Mouse (Mus musculus) adrenal gland, adult 2 months (tissue): ENCODE measurements at regions not wholly inside any gene's neighbourhood (a gene's known extent, or its start where the extent isn't known, plus 50 kb on each side); places are given as distances from the start of the nearest gene placed in this dataset.

ENCODE experiments used
- DNase-seq: peaks from one replicate; pipeline ENCODE4 v3.0.0; 2021

DNA sequence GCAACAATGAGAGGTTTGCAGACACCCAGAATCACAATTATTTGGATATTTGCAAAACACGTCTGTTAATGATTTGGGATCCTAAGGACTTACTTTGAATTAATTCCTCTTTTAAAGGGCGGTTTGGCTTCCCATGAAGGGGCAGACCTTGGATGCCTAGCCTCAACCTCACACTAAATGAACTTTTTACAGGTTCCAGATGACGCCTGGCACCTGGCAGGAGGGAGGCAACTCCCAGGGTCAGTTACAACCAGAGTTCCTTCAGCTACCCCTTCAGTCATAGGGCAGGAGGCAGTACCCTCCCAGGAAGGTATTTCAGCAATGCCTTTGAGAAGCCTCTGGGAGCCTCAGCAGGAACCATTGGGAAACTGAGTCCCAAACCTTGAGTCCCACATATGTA lies 57.9 kb upstream of the Stx18 start:
- DNase-seq: no peak

- DNase-seq: no peak
Measured at GRCm38 (mm10) chr5:37976943-37977434, 61.6 kb upstream of the Stx18 start.

- no peak for DNase-seq
Measured at GRCm38 (mm10) chr5:37972980-37973545, 65.5 kb upstream of the Stx18 start.

DNA sequence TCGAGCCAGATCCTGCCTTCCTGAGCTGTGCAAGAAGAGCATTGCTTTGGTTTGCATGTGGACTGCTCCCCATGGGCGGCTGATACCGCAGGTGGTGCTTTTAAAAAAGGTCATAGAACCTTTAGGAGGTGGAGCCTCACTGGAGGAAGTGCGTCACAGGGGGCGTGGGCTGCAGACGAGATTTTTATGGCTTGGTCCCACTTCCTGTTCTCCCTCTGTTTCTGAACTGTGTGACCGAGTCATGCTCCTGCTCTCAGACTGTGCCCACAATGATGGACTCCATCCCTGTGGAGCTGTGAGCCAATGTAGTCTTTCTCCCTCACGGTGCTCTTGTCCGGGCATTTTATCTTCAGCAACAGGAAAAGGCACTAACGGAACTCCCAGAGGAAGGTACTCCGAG lies 66.8 kb upstream of the Stx18 start:
- DNase-seq: no peak

GRCm38 (mm10) chr5:37968596-37968995 lies 69.9 kb upstream of the Stx18 start:
- no peak for DNase-seq

DNA sequence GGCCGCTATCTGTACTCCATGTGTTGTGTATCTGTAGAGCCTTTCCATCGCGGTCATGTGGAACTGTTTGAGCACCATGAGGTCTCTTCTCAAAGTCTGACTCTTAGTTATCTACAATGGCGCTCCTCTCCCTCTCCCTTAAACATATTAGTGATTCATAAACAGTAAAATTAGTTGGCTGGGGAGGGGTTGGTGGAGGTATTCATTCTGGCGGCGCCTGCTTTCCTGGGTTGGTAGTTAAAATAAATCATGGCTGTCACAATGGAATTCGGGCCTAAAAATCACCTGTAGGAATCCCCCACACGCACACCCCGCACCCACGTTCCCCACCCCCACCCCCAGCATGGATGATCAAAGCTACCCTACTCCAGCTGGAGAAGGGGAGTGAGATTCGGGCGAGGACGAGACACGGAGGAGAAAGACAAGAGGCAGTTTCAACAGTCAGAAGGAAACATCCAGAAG lies 70.6 kb upstream of the Stx18 start:
- no peak for DNase-seq

DNA sequence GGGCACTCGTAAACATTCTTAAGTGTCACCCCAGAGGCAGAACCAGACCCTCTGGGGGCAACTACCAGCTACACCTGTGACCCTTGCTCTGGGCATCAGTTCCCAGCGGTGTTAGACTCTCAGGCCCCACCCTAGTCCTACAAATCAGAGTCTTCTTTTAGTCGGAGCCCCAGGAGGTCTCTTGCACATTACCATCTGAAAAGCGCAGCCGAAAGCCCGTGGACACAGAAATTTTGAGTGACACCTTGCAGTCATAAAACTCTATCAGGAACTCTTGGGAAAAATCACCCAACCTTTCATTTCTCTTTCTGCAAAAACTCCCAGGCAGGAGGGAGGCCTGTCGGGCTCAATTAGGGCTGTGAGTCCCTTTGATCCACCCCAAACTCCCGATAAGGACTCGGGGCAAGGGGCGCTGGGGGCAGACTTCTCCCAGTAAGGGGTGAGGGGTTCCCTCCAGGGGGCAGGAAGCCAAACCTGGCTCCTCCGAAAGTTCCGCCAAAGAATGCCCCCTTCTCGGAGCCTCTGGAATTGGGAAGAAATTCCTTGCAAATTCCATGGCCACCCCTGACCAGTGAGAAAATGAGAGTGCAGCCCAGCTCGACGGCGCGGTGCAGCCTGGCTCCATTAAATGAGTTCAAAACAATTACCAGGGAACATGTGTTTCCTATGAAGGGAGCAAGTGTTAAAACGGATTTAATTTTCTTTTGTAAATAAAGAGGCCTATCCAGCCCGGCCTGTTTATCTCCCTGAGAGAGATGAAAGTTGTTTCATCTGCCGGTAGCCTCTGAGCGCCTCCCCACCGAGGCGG lies 71.2 kb upstream of the Stx18 start:
- DNase-seq: no peak

- DNase-seq: no peak
Measured at GRCm38 (mm10) chr5:37963688-37964087, 74.9 kb upstream of the Stx18 start.

GRCm38 (mm10) chr5:37962513-37962912 lies 76.0 kb upstream of the Stx18 start:
- DNase-seq: no peak

DNA sequence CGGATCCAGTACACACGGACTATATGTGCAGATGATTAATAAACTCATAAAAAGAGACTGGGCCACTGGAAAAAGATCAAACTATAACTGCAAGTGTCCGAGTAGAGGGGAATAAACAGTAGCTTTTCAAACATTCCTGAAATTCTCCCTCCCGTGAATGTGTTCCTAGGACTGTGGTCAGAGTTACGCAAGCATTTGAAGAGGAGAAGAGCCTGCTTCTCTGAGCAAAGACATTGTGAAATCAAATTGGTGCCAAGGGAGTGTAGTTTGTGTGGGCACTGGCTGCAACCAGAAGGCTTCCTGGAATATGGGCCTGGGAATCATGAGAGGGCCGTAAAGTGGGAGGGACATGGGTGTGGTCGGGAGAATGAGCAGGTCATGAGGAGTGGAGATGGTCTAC lies 78.3 kb upstream of the Stx18 start:
- peak; percentile 27 for DNase-seq

DNA sequence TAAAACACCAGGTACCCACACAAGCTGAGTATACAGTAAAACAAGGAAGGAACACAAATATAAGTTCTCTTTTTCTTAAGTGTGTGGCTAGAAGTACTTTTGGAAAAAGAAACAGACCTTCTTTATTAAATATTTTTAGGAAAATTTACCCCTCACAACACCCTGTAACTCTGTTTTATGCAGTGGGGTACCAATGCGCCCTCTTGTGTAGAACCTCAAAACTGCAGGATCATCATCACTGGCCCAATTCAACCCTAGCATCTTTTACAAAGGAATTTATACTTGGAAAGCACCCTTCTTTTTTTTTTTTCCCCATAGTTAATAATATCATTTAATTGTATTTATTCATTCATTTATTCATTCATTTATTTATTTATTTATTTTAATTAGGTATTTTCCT lies 86.4 kb upstream of the Stx18 start:
- DNase-seq: no peak

- DNase-seq: no peak
Measured at GRCm38 (mm10) chr5:37932760-37933122, 105.8 kb upstream of the Stx18 start.

DNA sequence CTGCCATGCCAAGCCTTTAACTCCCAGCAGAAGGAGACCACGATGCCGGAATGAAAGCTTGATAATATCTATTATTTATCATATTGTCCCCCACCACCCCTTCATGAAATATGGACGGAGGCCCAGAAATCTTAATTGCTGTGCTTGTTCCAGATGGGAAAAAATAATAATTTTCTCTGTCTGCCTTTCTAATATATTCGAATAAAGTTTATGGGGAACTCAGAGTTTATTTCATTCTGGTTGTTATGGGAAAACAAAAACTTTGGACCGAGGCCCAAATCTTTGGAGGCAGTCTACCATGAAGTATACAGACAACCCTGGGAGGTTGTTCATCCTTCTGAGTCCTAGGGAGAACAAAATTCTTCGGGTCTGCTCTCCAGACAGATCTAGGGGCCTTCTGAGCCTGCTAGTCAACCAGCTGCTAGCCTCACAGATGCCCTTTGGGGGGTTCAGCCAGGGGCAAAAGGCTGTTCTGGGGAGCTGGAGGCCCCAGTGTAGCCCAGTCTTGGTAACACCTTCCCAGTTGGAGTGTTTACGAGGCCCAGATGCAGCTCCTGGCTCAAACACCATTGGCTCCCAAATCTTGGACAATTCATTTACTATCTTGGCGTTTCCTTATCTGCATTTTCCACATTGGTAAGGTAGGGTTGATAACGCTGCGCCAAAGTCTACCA lies 106.3 kb upstream of the Stx18 start:
- no peak for DNase-seq

GRCm38 (mm10) chr5:37920481-37920880 lies 96.1 kb upstream of the Msx1 start:
- DNase-seq: no peak

DNA sequence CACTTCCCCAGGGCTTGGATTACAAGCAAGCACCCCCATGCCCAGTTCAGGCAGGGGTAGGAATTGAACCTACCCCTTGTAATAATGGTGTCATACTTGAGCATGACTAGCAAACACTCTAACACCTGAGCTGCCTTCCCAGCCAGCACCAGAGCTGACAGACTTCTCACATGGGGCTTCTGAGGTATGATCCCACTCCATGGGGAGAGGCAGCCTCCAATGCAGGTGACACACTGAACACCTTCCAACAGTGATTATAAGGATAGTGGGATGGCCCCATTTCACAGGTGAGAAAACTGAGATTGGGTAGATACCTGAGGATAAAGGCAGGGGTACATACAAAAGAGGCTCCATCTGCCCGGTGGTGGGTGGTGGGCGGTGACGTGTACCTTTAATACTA lies 94.7 kb upstream of the Msx1 start:
- DNase-seq: no peak

DNA sequence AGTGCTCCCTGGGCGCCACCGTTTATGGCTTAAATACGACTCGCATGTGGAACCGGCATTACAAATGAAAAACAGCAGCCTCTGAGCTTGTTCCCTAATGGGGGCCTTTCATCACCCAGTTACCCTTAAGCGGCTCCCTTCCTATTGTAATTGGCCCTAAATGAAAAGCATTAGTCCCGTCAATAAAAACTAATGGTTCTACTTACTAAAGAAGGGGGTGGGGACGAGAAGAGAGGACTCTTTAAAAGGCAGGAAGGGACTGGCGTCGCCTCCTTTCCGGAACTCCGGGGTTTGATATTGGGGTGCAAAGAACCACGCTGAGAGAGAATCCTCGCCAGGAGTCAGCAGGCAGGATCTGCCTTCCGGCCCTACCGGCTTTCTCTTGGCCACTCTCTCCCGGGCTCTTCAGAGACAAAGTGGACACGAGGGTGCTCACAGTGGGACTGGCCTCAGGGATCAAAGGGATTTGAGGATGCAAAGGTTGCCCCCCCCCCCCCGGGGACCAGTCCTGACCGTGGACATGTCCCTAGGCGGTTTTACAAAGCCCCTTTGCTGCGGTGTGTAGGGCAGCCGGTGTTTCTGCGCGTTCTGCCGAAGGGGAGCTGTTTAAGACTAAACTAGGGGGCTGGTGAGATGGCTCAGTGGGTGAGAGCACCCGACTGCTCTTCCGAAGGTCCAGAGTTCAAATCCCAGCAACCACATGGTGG lies 93.8 kb upstream of the Msx1 start:
- no peak for DNase-seq

DNA sequence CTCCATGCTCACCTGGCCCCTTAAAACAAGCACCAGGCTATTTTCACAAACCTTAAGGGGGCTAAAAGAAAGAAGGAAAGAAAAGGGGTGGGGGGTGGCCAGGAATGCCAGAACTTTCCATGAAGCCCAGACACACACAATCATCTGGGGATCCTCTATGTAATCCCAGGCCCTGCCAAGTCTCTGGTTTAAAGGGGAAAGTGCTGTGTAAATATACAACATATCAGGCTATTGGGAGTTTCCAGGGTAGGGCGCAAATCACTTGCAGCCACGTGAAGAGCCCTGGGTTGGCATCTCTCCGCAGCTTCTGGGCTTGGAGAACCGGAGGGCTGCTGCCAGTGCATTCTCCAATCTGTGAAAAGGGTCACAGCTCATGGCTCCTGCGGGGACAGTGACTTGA lies 92.8 kb upstream of the Msx1 start:
- no peak for DNase-seq

GRCm38 (mm10) chr5:37904683-37905352 lies 80.4 kb upstream of the Msx1 start:
- DNase-seq: no peak

- no peak for DNase-seq
Measured at GRCm38 (mm10) chr5:37903861-37904260, 79.5 kb upstream of the Msx1 start.

DNA sequence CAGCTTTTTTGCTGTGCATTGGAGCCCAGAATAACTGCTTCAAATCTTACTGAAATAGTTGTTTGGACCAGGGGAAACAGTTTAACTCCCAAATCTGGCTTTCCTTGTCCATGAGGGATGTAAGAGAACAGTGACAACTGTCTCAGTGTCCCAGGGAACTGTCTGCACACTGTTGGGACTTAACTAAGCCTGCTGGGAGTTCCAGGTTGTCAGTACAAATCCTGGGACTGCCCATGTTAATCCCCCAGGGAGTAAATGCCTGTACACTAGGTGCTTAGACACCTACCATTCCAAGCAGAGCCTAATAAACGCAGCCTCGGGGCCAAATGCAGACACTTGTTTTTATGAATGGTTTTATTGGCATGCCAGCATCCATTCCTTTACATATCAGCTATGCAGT lies 78.4 kb upstream of the Msx1 start:
- DNase-seq: no peak

DNA sequence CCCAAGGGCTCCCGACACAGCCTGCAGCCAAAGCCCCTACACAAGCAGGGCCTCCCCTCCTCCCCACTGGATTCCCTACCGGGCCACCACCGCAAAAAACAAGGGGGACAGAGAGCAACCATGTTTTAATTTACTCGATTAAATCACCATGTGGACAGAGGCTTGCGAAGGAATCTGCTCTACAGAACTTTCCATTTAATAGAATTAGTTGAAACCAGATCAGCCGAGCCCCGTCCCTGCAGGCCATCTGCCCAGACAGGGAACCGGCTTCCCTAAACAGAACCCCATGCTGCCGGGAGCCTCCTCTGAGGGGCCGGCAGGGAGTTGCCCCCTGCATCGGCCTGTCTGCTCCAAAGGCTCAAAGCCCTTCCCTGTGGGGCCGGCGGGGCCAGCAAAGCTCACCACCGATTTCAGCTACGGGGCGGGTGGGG lies 77.5 kb upstream of the Msx1 start:
- DNase-seq: no peak

DNA sequence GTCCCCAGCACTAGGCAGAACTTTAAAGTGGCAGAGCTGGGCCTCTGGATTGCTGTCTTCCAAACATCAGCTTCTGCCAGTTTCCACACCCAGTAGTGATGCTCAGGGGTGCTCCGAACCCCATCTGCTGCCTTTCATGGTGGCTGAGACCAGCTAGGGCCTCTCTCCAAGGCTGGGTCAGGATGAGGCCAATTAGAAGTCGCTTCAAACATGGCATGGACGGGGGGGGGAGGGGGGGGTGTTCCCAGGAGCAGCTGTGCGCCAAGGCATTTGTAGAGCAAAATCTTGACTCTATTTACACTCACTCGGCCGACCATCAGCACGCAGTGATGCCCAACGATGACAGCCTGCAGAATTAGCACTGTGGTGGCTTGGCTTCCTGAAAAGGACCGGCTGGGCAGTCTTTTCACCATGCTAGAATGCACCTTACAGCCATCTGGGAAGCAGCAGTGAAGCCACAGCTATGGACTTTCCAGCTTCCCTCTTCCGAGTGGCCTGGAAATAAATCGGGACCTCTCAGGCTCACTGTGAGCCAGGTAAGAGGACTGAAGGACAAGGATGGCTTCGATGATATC lies 73.7 kb upstream of the Msx1 start:
- DNase-seq: no peak
